Mouse (Mus musculus): Measurements from ENCODE around the gene Gm20708. TPM values are rescaled to one million over a fixed set of nuclear protein-coding genes. Genes with fewer than 3 reads are reported as not detected.

The Gm20708 gene
- polyA plus RNA-seq, 1 experiment from 2014 or later = 0.31 TPM

DNA sequence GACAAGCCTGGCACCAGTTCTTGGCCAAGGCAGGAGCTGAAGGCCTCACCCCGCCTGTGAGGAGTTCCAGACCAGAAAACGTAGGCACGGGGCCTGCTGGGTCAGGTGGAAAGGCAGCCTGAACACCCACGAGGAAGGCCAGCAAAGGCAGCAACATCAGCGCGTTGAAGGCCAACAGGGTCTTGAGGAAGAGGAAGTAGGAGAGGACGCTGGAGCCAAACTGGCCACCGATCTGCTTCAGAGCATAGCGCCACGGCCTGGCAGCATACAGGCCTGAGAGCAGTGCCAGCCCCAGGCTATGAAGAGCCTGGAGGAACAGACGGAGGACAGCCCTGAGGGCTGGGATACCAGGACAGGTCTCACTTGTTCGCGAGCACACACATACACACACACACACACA is 33.9 kb upstream of the Gm20708 start:
- 87% methylated on average over 11 of the region's 13 CpGs for WGBS
- H3K27me3 ChIP-seq (ENCODE audit: insufficient read depth, poor library complexity, severe bottlenecking) = peaks cover 20% of the 10 kb centered on the region

DNA sequence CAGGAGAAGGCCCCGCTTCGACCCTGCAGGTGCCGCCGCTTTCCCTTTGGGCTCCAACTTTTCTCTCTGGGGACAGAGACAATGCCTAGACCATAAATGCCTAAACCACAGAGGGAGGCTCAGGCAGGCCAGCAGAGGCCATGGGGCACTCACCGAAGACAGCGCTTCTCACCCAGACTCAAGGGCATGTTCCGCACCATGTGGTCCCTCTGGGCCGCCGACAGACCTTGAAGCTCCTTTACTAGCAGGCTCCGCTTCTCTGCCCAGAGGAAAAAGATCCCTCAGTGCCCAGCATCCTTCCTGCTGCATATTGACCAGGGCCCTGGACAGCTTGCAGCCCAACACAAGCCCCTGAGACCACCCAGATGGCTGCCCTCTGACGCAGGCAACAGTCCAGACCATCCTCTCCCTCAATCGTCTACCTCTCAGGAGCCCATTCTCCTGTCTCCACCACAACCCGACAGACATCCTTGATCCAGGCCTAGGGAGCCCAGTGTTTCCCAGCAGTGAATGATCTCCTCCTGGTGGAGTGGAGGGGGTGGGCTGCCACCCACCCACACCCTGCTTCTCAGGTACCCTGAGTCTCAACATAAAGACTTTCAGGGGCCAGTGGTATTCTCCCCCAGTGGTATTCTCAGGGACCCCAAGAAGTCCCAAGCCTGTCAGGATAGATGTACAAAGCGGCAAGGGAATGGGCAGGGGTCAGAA is 33.2 kb upstream of the Gm20708 start:
- Histone ChIP-seq H3K27me3 (ENCODE audit: insufficient read depth, poor library complexity, severe bottlenecking) (peaks cover 27% of the 10 kb centered on the region), H3K9me3 (no peaks in the 10 kb centered on the region), H3K36me3 (peaks cover 31% of the 10 kb centered on the region), H3K27ac (no peak overlapping the region), H3K4me1 (replicated peaks) (peaks cover 39% of the 10 kb centered on the region), H3K4me3 (no peak overlapping the region)
- no peak for DNase-seq (ENCODE audit: low spot score)
- 91% methylated on average over 14 of the region's 14 CpGs for WGBS

More for the DNA sequence above, 33.9 kb upstream of the Gm20708 start:
- no peaks in the 10 kb centered on the region for H3K9me3 ChIP-seq
- H3K4me1 ChIP-seq (replicated peaks) = peaks cover 32% of the 10 kb centered on the region
- peaks cover 32% of the 10 kb centered on the region for H3K36me3 ChIP-seq
- peak overlapping the region; percentile 17; the same call in 1 of the 2 replicates for H3K27ac ChIP-seq
- DNase-seq (ENCODE audit: low spot score) = no peak
- H3K4me3 ChIP-seq = no peak overlapping the region

GRCm38 (mm10) chr11:117777111-117777510 is 32.4 kb upstream of the Gm20708 start:
- Histone ChIP-seq H3K9me3 (no peaks in the 10 kb centered on the region), H3K27me3 (ENCODE audit: insufficient read depth, poor library complexity, severe bottlenecking) (peaks cover 36% of the 10 kb centered on the region), H3K4me1 (replicated peaks) (peaks cover 48% of the 10 kb centered on the region), H3K4me3 (no peak overlapping the region), H3K27ac (0 out of 2 replicates have a peak overlapping the region, but pooled peaks have one; percentile 17), H3K36me3 (peaks cover 26% of the 10 kb centered on the region)
- 93% methylated on average over 5 of the region's 5 CpGs for WGBS
- DNase-seq (ENCODE audit: low spot score) = no peak

GRCm38 (mm10) chr11:117778031-117778430 is 31.4 kb upstream of the Gm20708 start:
- peaks cover 45% of the 10 kb centered on the region for H3K27me3 ChIP-seq (ENCODE audit: insufficient read depth, poor library complexity, severe bottlenecking)
- peaks cover 57% of the 10 kb centered on the region for H3K4me1 ChIP-seq (replicated peaks)
- WGBS = 96% methylated on average over 11 of the region's 11 CpGs
- peaks cover 20% of the 10 kb centered on the region for H3K36me3 ChIP-seq
- no peaks in the 10 kb centered on the region for H3K9me3 ChIP-seq
- DNase-seq (ENCODE audit: low spot score) = no peak
- H3K4me3 ChIP-seq = no peak overlapping the region
- H3K27ac ChIP-seq = peak overlapping the region; percentile 92; the same call in 1 of the 2 replicates

GRCm38 (mm10) chr11:117778851-117779433 is 30.5 kb upstream of the Gm20708 start:
- 66% methylated on average over 12 of the region's 12 CpGs for WGBS
- no peak for DNase-seq (ENCODE audit: low spot score)
- Histone ChIP-seq H3K4me3 (peak overlapping the region; percentile 59), H3K27ac (peak overlapping the region; percentile 92), H3K27me3 (ENCODE audit: insufficient read depth, poor library complexity, severe bottlenecking) (peaks cover 54% of the 10 kb centered on the region), H3K36me3 (peaks cover 16% of the 10 kb centered on the region), H3K9me3 (no peaks in the 10 kb centered on the region), H3K4me1 (replicated peaks) (peaks cover 66% of the 10 kb centered on the region)

DNA sequence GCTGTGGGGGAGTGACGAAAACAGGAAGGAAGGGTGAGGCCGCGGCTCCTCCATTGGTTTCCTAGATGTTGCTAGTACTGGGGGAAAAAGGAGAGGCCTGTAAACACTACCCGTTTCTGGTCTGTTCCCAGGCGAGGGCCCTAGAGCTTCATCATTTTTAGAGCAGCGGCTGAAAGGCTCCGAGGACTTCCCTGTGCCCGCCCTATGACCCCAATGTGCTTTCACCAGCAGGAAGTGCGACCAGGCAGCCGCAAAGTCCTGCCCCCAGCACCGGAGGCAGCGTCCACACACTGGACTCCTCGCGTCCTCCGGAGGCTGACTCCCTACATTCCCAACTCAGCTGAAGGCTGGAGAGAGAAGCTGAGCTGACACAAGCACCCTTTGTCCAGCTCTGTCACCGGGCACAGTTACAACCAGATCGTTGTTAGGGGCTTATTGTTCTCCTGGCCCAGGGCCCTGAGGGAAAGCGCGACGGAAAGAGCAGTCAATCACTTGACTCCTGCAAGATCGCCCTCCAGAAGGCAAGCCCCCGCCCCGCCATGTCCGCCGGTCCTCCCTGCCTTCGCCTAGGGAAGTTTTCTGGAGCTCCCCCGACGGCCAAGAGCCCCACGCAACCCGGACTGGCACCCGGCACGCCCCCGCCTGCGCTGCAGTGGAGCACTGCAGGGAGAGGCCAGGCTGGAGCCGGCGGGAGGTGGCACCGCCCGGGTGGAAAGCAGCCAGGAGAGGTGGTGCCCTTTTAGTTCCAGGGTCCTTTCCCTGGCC is 29.9 kb upstream of the Gm20708 start:
- WGBS = 4% methylated on average over 38 of the region's 38 CpGs
- peaks cover 14% of the 10 kb centered on the region; the same call in 1 of the 2 replicates for H3K36me3 ChIP-seq
- peak; percentile 82 for DNase-seq (ENCODE audit: low spot score)
- H3K27ac ChIP-seq = peak overlapping the region; percentile 92
- peaks cover 66% of the 10 kb centered on the region for H3K4me1 ChIP-seq (replicated peaks)
- peak overlapping the region; percentile 59 for H3K4me3 ChIP-seq
- peaks cover 61% of the 10 kb centered on the region for H3K27me3 ChIP-seq (ENCODE audit: insufficient read depth, poor library complexity, severe bottlenecking)
- no peaks in the 10 kb centered on the region for H3K9me3 ChIP-seq

DNA sequence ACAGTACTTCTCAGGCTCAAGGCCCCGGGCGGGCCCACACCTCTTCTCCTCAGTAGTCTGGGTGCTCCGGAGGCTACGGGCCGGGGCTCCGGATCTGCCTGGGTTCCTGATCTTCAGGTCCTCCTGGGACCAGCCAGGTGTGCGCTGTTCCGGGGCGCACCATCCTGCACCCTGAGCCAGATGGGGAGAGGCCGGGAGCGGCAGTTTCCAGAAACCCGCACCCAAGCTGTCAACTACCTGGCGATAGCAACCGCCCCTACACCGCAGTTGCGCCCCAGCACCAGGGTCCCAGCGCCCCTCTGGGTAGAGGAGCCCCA is 29.3 kb upstream of the Gm20708 start:
- Histone ChIP-seq H3K4me3 (peak overlapping the region; percentile 59), H3K9me3 (no peaks in the 10 kb centered on the region), H3K27ac (peak overlapping the region; percentile 92), H3K4me1 (replicated peaks) (peaks cover 66% of the 10 kb centered on the region), H3K27me3 (ENCODE audit: insufficient read depth, poor library complexity, severe bottlenecking) (peaks cover 66% of the 10 kb centered on the region), H3K36me3 (peaks cover 9% of the 10 kb centered on the region; the same call in 1 of the 2 replicates)
- 1% methylated on average over 17 of the region's 17 CpGs for WGBS
- no peak for DNase-seq (ENCODE audit: low spot score)

DNA sequence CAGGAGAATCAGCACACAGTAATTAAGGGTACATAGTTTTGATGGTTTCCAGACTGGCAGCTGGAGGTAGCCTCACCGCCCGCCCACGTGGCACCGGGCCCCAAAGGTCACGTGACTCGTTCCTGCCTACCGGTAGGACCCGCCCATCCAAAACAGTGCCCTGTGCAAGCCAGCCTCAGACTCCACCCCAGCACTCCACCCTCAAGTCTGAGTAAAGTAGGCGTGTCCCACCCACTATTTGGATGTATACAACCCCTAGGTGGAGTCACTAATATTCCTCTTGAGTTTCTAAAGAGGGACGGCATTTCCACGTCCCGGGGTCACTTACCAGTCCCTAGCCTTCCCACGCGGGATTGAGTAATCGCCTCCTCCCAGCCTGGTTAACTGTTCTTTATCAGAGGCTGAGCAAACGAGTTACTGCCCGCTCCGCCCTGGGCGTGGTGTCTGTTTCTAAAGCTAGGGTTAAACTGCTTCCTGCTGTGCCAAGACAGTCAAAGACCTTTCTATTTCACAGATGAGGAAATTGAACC is 28.8 kb upstream of the Gm20708 start:
- Histone ChIP-seq H3K4me1 (replicated peaks) (peaks cover 66% of the 10 kb centered on the region), H3K4me3 (peak overlapping the region; percentile 59), H3K36me3 (peaks cover 5% of the 10 kb centered on the region; the same call in 1 of the 2 replicates), H3K27ac (peak overlapping the region; percentile 92), H3K27me3 (ENCODE audit: insufficient read depth, poor library complexity, severe bottlenecking) (peaks cover 71% of the 10 kb centered on the region), H3K9me3 (no peaks in the 10 kb centered on the region)
- DNase-seq (ENCODE audit: low spot score) = peak; percentile 70
- WGBS = 2% methylated on average over 19 of the region's 19 CpGs

- Histone ChIP-seq H3K4me1 (replicated peaks) (peaks cover 66% of the 10 kb centered on the region), H3K27ac (peak overlapping the region; percentile 81), H3K4me3 (peak overlapping the region; percentile 59), H3K27me3 (ENCODE audit: insufficient read depth, poor library complexity, severe bottlenecking) (peaks cover 73% of the 10 kb centered on the region), H3K36me3 (0 out of 2 replicates have a peak, but pooled peaks cover under 1% of the 10 kb centered on the region), H3K9me3 (no peaks in the 10 kb centered on the region)
- DNase-seq (ENCODE audit: low spot score) = no peak
- 25% methylated on average over 18 of the region's 18 CpGs for WGBS
Observed at GRCm38 (mm10) chr11:117781199-117781821, 28.2 kb upstream of the Gm20708 start.

- H3K9me3 ChIP-seq = no peaks in the 10 kb centered on the region
- peaks cover 73% of the 10 kb centered on the region for H3K27me3 ChIP-seq (ENCODE audit: insufficient read depth, poor library complexity, severe bottlenecking)
- peak within 1 kb of the TSS; percentile 59 for H3K4me3 ChIP-seq
- H3K4me1 ChIP-seq (replicated peaks) = peaks cover 66% of the 10 kb centered on the region
- no peaks in the 10 kb centered on the region for H3K36me3 ChIP-seq
- DNase-seq (ENCODE audit: low spot score) = no peak
- H3K27ac ChIP-seq = peak within 1 kb of the TSS; percentile 81
- 34% methylated on average over 24 of the region's 24 CpGs for WGBS
Observed at GRCm38 (mm10) chr11:117781993-117782704, 27.3 kb upstream of the Gm20708 start, which contains the start of the genes Tmc8 and Tmc6. Gene Tmc8, plus strand, starts transcription at chr11:117782076. Gene Tmc6, minus strand, starts transcription at chr11:117782198.

DNA sequence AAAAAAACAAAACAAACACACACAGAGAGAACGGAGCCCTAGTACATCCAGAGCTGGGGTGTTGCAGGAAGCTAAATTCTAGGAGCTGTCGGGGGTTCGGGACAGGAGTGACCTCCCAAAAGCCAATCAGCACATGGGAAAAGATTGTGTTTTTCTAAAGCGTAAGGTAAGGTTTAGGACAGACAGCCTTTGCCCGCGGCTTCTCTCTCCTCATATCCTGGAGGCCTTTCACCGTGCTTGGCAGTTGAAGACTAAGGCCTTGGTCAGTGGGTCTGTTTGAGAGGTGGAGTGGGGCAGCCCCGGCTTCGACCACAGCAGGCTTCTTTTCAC is 26.8 kb upstream of the Gm20708 start:
- no peak for DNase-seq (ENCODE audit: low spot score)
- peaks cover 73% of the 10 kb centered on the region for H3K27me3 ChIP-seq (ENCODE audit: insufficient read depth, poor library complexity, severe bottlenecking)
- peaks cover 62% of the 10 kb centered on the region for H3K4me1 ChIP-seq (replicated peaks)
- no peaks in the 10 kb centered on the region for H3K9me3 ChIP-seq
- peak overlapping the region; percentile 49 for H3K4me3 ChIP-seq
- WGBS = 40% methylated on average over 9 of the region's 9 CpGs
- H3K27ac ChIP-seq = peak overlapping the region; percentile 81
- H3K36me3 ChIP-seq = no peaks in the 10 kb centered on the region

GRCm38 (mm10) chr11:117783089-117783488 is 26.4 kb upstream of the Gm20708 start:
- Histone ChIP-seq H3K36me3 (no peaks in the 10 kb centered on the region), H3K27ac (peak overlapping the region; percentile 81), H3K4me3 (peak overlapping the region; percentile 49), H3K4me1 (replicated peaks) (peaks cover 58% of the 10 kb centered on the region), H3K27me3 (ENCODE audit: insufficient read depth, poor library complexity, severe bottlenecking) (peaks cover 73% of the 10 kb centered on the region), H3K9me3 (no peaks in the 10 kb centered on the region)
- WGBS = 2% methylated on average over 31 of the region's 31 CpGs
- DNase-seq (ENCODE audit: low spot score) = peak; percentile 80

All from hindbrain, embryonic 10.5 days (tissue).